Mouse (Mus musculus) 3134 (cell line): ENCODE measurements around the gene Emsy.

Experiments
- DNase-seq: peaks from one replicate; pipeline ENCODE4 v3.0.0-alpha.2; 2011; ENCODE audit warnings: low spot score; ENCODE audit not compliant: insufficient read length; ENCODE audit errors: extremely low read depth

Emsy gene

DNA sequence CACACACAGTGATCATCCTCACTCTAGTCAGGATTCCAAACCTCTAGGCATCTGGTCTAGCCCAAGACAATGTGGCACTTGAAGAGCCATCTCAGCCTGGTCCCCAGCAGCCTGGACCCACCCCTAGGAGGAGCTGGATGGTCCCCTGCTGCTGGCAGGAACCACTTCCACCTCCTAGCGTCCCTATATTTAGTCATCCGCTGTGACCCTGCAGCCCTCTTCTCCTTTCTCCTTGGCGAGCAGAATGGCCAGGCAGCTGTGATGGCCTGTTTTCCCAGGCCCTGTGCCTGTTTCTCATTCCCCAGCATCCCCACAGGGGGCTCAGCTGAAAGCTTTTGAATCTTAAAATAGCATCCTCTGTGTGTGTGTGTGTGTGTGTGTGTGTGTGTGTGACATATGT lies 107.7 kb downstream of the Emsy start:
- no peak for DNase-seq

GRCm38 (mm10) chr7:98544556-98544955 lies 112.0 kb downstream of the Emsy start:
- DNase-seq = no peak

DNA sequence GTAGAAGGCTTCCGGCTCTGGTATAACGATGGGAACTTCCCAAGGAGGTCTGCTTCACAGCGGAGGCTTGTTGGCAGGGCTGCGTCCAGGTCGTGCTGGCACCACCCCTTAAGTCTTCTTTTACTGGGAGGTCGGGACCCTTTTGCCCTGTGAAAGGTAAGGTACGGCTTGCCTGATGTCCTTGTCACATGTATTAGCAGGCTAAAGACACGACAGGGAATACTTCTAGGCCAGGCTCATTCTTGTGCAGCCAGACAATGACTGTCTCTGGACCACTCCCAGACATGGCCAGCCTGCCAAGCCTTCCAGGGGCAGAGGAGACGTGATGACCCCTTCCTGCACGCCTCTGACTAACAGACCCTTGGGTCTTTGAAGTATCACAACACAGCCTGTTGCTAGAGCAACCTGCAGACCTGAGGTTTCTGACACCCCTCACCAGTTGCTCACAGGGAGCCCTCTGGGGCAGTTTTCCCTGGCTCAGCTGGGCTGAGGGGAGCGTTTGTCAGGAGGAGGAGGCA lies 112.7 kb downstream of the Emsy start:
- DNase-seq = no peak

- DNase-seq = no peak
These were observed 113.8 kb downstream of the Emsy start for GRCm38 (mm10) chr7:98542731-98543142.

DNA sequence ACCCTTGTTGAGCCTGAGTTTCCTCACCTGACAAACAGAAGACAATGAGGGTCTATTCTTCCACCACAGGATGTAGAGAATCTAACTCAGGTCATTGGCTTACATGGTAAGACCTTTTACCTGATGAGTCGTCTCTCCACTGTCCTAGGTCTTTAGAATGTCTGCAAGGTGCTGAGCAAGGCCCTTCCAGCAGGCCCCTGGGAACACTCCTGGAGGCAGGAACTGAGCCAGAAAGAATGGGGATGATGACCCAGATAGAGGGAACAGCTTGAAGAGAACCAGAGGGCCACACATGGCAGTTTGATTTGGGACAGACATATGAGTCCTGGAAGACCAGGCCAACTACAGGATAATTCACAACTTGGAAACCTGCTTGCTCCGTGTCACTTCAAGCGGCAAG lies 114.3 kb downstream of the Emsy start:
- no peak for DNase-seq

DNA sequence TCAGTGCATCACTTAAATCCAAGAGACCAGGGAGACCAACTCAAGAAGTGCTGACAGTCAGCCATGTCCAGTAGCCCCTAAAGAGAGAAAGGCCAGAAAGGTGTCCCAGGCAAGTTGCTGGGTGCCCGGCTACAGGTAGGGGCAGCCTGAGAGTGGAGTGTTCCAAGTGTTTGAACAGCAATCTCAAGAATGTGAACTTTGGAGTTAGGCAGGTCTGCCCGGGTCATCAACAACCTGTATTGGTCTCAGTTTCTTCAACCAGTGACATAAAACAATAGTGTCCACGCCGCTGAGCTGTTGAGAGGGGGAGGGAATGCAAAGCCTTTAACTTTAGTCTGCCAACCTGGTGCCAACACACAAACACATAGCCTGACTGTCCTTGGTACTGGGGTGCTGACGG lies 115.0 kb downstream of the Emsy start:
- no peak for DNase-seq

- peak; percentile 50 for DNase-seq
These were observed 115.7 kb downstream of the Emsy start for GRCm38 (mm10) chr7:98540879-98541278.

DNA sequence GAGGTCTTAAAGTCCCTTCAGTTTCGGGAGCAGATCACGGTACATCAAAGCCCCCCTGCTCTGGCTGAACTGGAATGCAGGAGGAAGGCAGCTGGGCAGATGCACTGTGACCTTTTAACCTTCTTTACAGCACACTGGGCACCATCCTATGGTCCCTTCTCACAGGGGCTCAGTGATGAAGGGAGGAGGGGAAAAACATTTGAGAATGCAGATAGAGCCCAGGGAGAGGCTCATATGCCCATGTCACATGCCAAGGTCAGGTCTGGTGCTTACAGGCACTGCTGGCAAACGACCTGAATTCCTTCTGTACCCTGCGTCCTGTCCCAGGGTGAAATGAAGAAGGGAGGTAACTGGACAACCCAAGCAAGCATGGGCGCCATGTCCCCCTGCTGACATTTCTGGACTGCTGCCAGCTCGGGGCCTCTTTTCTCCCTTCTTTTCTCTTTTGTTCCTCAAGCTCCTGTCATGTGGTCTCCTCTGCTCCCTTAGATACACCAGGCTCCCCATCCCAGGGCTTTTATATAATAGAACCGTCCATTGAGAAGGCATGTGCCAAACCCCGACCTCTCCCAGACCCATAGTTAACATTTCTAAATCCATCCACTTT lies 118.5 kb downstream of the Emsy start:
- no peak for DNase-seq

GRCm38 (mm10) chr7:98537210-98537966 lies 119.2 kb downstream of the Emsy start:
- DNase-seq = no peak
